Mouse (Mus musculus): ENCODE measurements around the gene Yap1.
"Not testable (repeated sequence)": the region's sequence is repeated elsewhere in the genome, so short reads cannot be mapped to it uniquely, and the experiment has no call there.

Yap1 gene

GRCm38 (mm10) chr9:7914487-7914886, 89.9 kb downstream of the Yap1 start:
- DNase-seq (ENCODE audit: low read depth, low spot score) = peak; percentile 70

- no peak for DNase-seq (ENCODE audit: low read depth, low spot score)
Observed at GRCm38 (mm10) chr9:7913953-7914352, 90.4 kb downstream of the Yap1 start.

GRCm38 (mm10) chr9:7907351-7907985, 96.9 kb downstream of the Yap1 start:
- no peak for DNase-seq (ENCODE audit: low read depth, low spot score)

DNA sequence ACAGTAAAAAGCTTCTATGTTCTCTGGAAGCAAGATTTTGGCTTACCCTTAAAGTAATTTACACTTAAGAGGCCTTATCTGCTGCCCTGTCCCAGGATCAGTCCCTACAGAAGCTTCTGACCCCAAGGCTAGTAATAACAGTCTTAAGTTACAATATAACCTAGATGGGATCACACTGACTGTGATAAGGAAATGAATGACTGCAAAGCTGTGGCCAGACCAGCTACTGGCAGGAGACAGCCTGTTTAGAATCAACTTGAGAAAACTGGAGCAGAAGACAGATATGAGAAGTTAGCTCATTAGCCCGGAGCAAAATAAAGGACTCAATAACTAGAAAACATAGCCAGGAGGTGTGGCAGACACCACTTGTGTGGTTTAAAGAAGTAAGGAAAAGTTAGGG, 97.8 kb downstream of the Yap1 start:
- no peak for DNase-seq (ENCODE audit: low read depth, low spot score)

DNA sequence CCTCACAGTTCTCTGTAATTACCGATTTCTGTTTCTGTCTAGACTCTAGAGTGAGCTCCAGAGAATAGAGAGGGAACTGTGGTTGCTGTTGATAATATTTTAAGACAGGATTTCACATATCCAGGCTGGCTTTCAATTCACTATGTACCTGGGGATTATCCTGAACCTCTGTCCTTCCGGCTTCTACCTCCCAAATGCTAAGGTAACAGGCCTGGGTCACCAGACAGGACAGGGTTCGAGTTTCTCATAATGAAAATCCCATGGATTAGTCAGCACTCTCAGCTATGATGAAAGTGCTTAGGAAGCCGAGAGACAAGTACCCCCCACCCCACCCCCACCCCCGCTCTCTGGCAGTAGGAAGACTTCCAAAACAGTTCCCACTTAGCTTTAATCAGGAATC, 100.6 kb downstream of the Yap1 start:
- no peak for DNase-seq (ENCODE audit: low read depth, low spot score)

DNA sequence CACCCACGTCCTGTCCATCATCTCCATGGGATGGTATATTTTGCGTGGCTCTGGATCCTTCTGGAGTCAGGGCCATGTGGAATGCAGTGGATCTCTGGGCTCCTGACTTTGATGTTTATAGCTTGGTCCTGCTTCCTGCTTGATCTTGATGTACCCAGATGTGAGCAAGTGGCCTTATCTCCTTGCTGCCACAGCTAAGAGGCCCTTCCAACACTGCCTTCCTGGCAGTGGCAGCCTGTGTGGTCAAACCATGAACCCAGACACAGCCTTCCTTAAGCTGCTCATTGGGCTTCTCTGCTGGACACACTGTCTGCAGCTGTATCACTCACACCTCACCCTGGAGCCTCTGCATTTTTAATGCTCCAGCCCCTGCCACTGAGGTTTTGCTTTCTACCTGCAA, 101.1 kb downstream of the Yap1 start:
- DNase-seq (ENCODE audit: low read depth, low spot score) = no peak

GRCm38 (mm10) chr9:7902311-7902710, 102.1 kb downstream of the Yap1 start:
- no peak for DNase-seq (ENCODE audit: low read depth, low spot score)

DNA sequence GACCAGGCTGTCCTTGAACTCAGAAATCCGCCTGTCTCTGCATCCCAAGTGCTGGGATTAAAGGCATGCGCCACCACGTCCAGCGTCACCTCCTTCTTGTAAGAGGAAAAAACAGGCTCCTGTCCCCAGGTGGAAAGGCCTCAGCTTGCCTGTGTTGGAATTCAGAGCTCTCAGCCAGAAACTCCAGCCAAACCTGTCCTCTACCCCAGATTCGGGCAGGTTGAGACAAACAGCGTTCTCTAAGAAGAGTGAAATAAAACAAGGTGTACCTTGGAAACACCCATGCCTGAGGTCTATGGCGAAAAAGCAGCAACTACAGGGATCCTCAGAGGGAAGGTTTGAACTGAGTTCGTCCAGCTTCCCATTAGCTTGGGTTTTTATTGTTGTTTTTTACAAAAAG, 103.4 kb downstream of the Yap1 start:
- no peak for DNase-seq (ENCODE audit: low read depth, low spot score)

GRCm38 (mm10) chr9:7897502-7897901, 106.9 kb downstream of the Yap1 start:
- DNase-seq (ENCODE audit: low read depth, low spot score) = peak; percentile 33

DNA sequence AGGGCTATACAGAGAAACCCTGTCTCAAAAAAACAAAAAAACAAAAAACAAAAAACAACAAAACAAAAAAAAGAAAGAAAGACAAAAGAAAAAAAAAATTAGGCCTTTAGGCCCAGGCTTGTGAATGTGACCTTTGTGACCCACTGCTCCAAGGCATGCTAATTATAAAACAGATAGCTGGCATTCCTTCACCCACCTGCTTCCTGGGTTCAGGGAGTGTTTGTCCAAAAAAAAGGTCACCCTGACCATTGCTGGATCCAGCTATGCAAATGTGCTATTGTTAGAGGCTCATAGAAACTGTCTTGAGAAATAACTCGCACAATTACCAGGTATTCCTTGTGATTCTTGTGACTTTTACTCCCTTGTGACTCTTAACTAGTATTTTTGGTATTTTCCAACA, 112.6 kb downstream of the Yap1 start:
- not testable (repeated sequence) for DNase-seq (ENCODE audit: low read depth, low spot score)

- DNase-seq (ENCODE audit: low read depth, low spot score) = no peak
Observed at GRCm38 (mm10) chr9:7891177-7891576, 113.2 kb downstream of the Yap1 start.

- DNase-seq (ENCODE audit: low read depth, low spot score) = no peak
Observed at GRCm38 (mm10) chr9:7884346-7884745, 120.0 kb downstream of the Yap1 start.

DNA sequence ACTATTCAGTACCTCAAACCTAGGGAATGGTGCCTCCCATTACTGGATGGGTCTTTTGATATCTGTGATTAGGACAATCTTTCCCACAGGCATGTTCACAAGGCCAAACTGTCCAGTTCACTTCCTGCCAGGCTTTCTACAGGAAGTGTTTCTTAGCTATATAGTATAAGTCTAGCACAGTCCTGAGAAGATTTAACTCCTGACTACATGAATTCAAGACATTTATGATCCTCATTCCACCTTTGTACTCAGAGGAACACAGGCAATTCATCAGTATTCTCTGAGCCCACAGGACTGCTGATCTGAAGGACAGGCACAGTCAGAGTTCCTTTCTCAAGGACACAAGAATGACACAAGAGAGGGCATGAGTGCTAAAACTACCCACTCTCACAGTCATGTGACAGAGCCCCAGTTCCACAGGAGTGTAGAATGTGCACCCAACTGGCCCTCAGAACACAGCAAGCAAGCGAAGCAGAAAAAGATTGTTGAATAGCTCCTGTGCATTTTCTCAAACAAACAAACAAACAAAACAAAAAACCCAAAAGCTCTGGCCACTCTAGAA, 122.0 kb downstream of the Yap1 start:
- no peak for DNase-seq (ENCODE audit: low read depth, low spot score)

All from retina, postnatal 7 days (tissue).